Mouse (Mus musculus) neural tube, embryonic 12.5 days (tissue): ENCODE measurements around the gene Acoxl. TPM values are rescaled to one million over a fixed set of nuclear protein-coding genes. Genes with fewer than 3 reads are reported as not detected.

ENCODE experiments used
- ATAC-seq: fragments of 200-750 bp; cut with Nextera tagmentation; 2 replicates; pipeline ENCODE4 v1.8.0; 2017; ENCODE audit warnings: low read depth, mild to moderate bottlenecking, moderate TSS enrichment, moderate library complexity; ENCODE audit not compliant: low FRiP score
- H3K27ac ChIP-seq: fragments of 300-500 bp; sonication (generic); 2 replicates; pipeline ENCODE4 v1.5.1; 2016
- H3K27me3 ChIP-seq: fragments of 300-500 bp; sonication (generic); replicated peaks from 2 replicates; pipeline ENCODE4 v1.6.1; 2016; ENCODE audit warnings: mild to moderate bottlenecking
- H3K36me3 ChIP-seq: fragments of 300-500 bp; sonication (generic); 2 replicates; pipeline ENCODE4 v1.6.1; 2016; ENCODE audit warnings: mild to moderate bottlenecking
- H3K4me1 ChIP-seq: fragments of 300-500 bp; sonication (generic); 2 replicates; pipeline ENCODE4 v1.6.1; 2016
- H3K4me2 ChIP-seq: fragments of 300-500 bp; sonication (generic); replicated peaks from 2 replicates; pipeline ENCODE4 v1.6.1; 2016; ENCODE audit warnings: mild to moderate bottlenecking
- H3K4me3 ChIP-seq: fragments of 300-500 bp; sonication (generic); 2 replicates; pipeline ENCODE4 v1.5.1; 2016
- H3K9ac ChIP-seq: fragments of 300-500 bp; sonication (generic); 2 replicates; pipeline ENCODE4 v1.6.1; 2016; ENCODE audit warnings: mild to moderate bottlenecking
- H3K9me3 ChIP-seq: fragments of 300-500 bp; sonication (generic); 2 replicates; pipeline ENCODE4 v1.6.1; 2016; ENCODE audit warnings: mild to moderate bottlenecking
- WGBS: fragments of 180-500 bp; shearing (Covaris S2); methylation state at CpG from one replicate; pipeline ENCODE4 v1.1.7; 2016; 5-methylcytosine and 5-hydroxymethylcytosine counted together
- polyA plus RNA-seq: library from polyadenylated mRNA; unstranded; fragments of >200 nt; fragmentation: Nextera tagmentation; extraction: Ambion mirVana; gene quantifications from 2 replicates; pipeline ENCODE4 v1.2.1, GENCODE M21; 2016

The Acoxl gene
- polyA plus RNA-seq, 1 experiment from 2014 or later, result not detected

GRCm38 (mm10) chr2:128020908-128021193 is 182.2 kb downstream of the Acoxl start:
- Histone ChIP-seq H3K36me3 (no peaks in the 10 kb centered on the region), H3K4me2 (no peak overlapping the region), H3K27ac (no peak overlapping the region), H3K9ac (no peak overlapping the region), H3K4me3 (no peak overlapping the region), H3K27me3 (no peaks in the 10 kb centered on the region), H3K9me3 (no peaks in the 10 kb centered on the region), H3K4me1 (peaks cover 3% of the 10 kb centered on the region; the same call in 1 of the 2 replicates)
- no peak for ATAC-seq

GRCm38 (mm10) chr2:128023855-128024254 is 185.2 kb downstream of the Acoxl start:
- no peak overlapping the region for H3K27ac ChIP-seq
- no peak overlapping the region for H3K4me2 ChIP-seq
- H3K4me3 ChIP-seq, result no peak overlapping the region
- no peaks in the 10 kb centered on the region for H3K36me3 ChIP-seq
- H3K27me3 ChIP-seq, result no peaks in the 10 kb centered on the region
- no peak for ATAC-seq
- peaks cover 3% of the 10 kb centered on the region; the same call in 1 of the 2 replicates for H3K4me1 ChIP-seq
- H3K9ac ChIP-seq, result no peak overlapping the region
- WGBS, result 80% methylated on average over 2 of the region's 2 CpGs
- H3K9me3 ChIP-seq, result no peaks in the 10 kb centered on the region

GRCm38 (mm10) chr2:128027696-128028095 is 189.0 kb downstream of the Acoxl start:
- no peaks in the 10 kb centered on the region for H3K36me3 ChIP-seq
- ATAC-seq, result no peak
- H3K4me3 ChIP-seq, result no peak overlapping the region
- H3K27me3 ChIP-seq, result no peaks in the 10 kb centered on the region
- 82% methylated on average over 12 of the region's 12 CpGs for WGBS
- H3K4me2 ChIP-seq, result no peak overlapping the region
- H3K9me3 ChIP-seq, result no peaks in the 10 kb centered on the region
- peaks cover 6% of the 10 kb centered on the region; the same call in 1 of the 2 replicates for H3K4me1 ChIP-seq
- no peak overlapping the region for H3K27ac ChIP-seq
- no peak overlapping the region for H3K9ac ChIP-seq

GRCm38 (mm10) chr2:128029968-128030367 is 191.3 kb downstream of the Acoxl start:
- no peaks in the 10 kb centered on the region for H3K27me3 ChIP-seq
- H3K9ac ChIP-seq, result no peak overlapping the region
- H3K4me3 ChIP-seq, result no peak overlapping the region
- H3K27ac ChIP-seq, result no peak overlapping the region
- peaks cover 6% of the 10 kb centered on the region; the same call in 1 of the 2 replicates for H3K4me1 ChIP-seq
- WGBS, result 56% methylated on average over 2 of the region's 2 CpGs
- H3K4me2 ChIP-seq, result no peak overlapping the region
- no peaks in the 10 kb centered on the region for H3K36me3 ChIP-seq
- no peak for ATAC-seq
- no peaks in the 10 kb centered on the region for H3K9me3 ChIP-seq

- Histone ChIP-seq H3K4me3 (no peak overlapping the region), H3K4me2 (no peak overlapping the region), H3K36me3 (no peaks in the 10 kb centered on the region), H3K9ac (no peak overlapping the region), H3K27ac (no peak overlapping the region), H3K27me3 (no peaks in the 10 kb centered on the region), H3K4me1 (peaks cover 6% of the 10 kb centered on the region; the same call in 1 of the 2 replicates), H3K9me3 (no peaks in the 10 kb centered on the region)
- WGBS, result 9% methylated on average over 4 of the region's 4 CpGs
- ATAC-seq, result no peak
These were observed 193.4 kb downstream of the Acoxl start for GRCm38 (mm10) chr2:128032111-128032510.

GRCm38 (mm10) chr2:128033503-128033902 is 194.8 kb downstream of the Acoxl start:
- Histone ChIP-seq H3K9ac (no peak overlapping the region), H3K4me3 (no peak overlapping the region), H3K27ac (no peak overlapping the region), H3K36me3 (no peaks in the 10 kb centered on the region), H3K27me3 (no peaks in the 10 kb centered on the region), H3K4me1 (peaks cover 6% of the 10 kb centered on the region; the same call in 1 of the 2 replicates), H3K4me2 (no peak overlapping the region), H3K9me3 (no peaks in the 10 kb centered on the region)
- WGBS, result 93% methylated on average over 3 of the region's 3 CpGs
- no peak for ATAC-seq

GRCm38 (mm10) chr2:128034066-128034665 is 195.5 kb downstream of the Acoxl start:
- no peak overlapping the region for H3K27ac ChIP-seq
- no peaks in the 10 kb centered on the region for H3K36me3 ChIP-seq
- no peaks in the 10 kb centered on the region for H3K9me3 ChIP-seq
- 93% methylated on average over 9 of the region's 9 CpGs for WGBS
- no peak for ATAC-seq
- H3K4me1 ChIP-seq, result peaks cover 6% of the 10 kb centered on the region; the same call in 1 of the 2 replicates
- H3K9ac ChIP-seq, result no peak overlapping the region
- no peaks in the 10 kb centered on the region for H3K27me3 ChIP-seq
- no peak overlapping the region for H3K4me2 ChIP-seq
- no peak overlapping the region for H3K4me3 ChIP-seq

GRCm38 (mm10) chr2:128038259-128038890 is 199.7 kb downstream of the Acoxl start:
- H3K27ac ChIP-seq, result no peak overlapping the region
- H3K4me2 ChIP-seq, result no peak overlapping the region
- no peaks in the 10 kb centered on the region for H3K9me3 ChIP-seq
- no peak for ATAC-seq
- H3K4me3 ChIP-seq, result no peak overlapping the region
- no peak overlapping the region for H3K9ac ChIP-seq
- no peaks in the 10 kb centered on the region for H3K4me1 ChIP-seq
- 83% methylated on average over 5 of the region's 5 CpGs for WGBS
- no peaks in the 10 kb centered on the region for H3K36me3 ChIP-seq
- H3K27me3 ChIP-seq, result no peaks in the 10 kb centered on the region

GRCm38 (mm10) chr2:128041066-128041750 is 202.5 kb downstream of the Acoxl start:
- H3K4me3 ChIP-seq, result no peak overlapping the region
- H3K27ac ChIP-seq, result no peak overlapping the region
- no peaks in the 10 kb centered on the region for H3K27me3 ChIP-seq
- no peaks in the 10 kb centered on the region for H3K36me3 ChIP-seq
- H3K9me3 ChIP-seq, result no peaks in the 10 kb centered on the region
- ATAC-seq, result no peak
- no peak overlapping the region for H3K4me2 ChIP-seq
- no peaks in the 10 kb centered on the region for H3K4me1 ChIP-seq
- H3K9ac ChIP-seq, result no peak overlapping the region
- 81% methylated on average over 12 of the region's 12 CpGs for WGBS

GRCm38 (mm10) chr2:128046454-128046853 is 207.8 kb downstream of the Acoxl start:
- Histone ChIP-seq H3K4me2 (no peak overlapping the region), H3K4me3 (no peak overlapping the region), H3K27me3 (no peaks in the 10 kb centered on the region), H3K4me1 (no peaks in the 10 kb centered on the region), H3K36me3 (no peaks in the 10 kb centered on the region), H3K9ac (no peak overlapping the region), H3K9me3 (no peaks in the 10 kb centered on the region), H3K27ac (no peak overlapping the region)
- WGBS, result 66% methylated on average over 4 of the region's 4 CpGs
- ATAC-seq, result no peak

GRCm38 (mm10) chr2:128054905-128055304 is 216.2 kb downstream of the Acoxl start:
- H3K9ac ChIP-seq, result no peak overlapping the region
- no peak overlapping the region for H3K4me2 ChIP-seq
- WGBS, result 79% methylated on average over 4 of the region's 4 CpGs
- no peaks in the 10 kb centered on the region for H3K27me3 ChIP-seq
- ATAC-seq, result no peak
- H3K9me3 ChIP-seq, result no peaks in the 10 kb centered on the region
- no peak overlapping the region for H3K4me3 ChIP-seq
- no peaks in the 10 kb centered on the region for H3K36me3 ChIP-seq
- no peaks in the 10 kb centered on the region for H3K4me1 ChIP-seq
- H3K27ac ChIP-seq, result no peak overlapping the region

- no peak for ATAC-seq
- 97% methylated on average over 5 of the region's 5 CpGs for WGBS
- no peak overlapping the region for H3K27ac ChIP-seq
These were observed 219.2 kb downstream of the Acoxl start for GRCm38 (mm10) chr2:128057872-128058271.

More at GRCm38 (mm10) chr2:128057872-128058271, 219.2 kb downstream of the Acoxl start:
- H3K4me3 ChIP-seq, result no peak overlapping the region
- H3K36me3 ChIP-seq, result no peaks in the 10 kb centered on the region
- no peaks in the 10 kb centered on the region for H3K9me3 ChIP-seq
- H3K4me1 ChIP-seq, result no peaks in the 10 kb centered on the region
- no peak overlapping the region for H3K9ac ChIP-seq
- H3K27me3 ChIP-seq, result no peaks in the 10 kb centered on the region
- H3K4me2 ChIP-seq, result no peak overlapping the region
